Mouse (Mus musculus) lung, postnatal 4 days (tissue): ENCODE results near the gene Wiz.
A peak's percentile ranks its signal among the peaks of the same experiment; 100 is the strongest.

Experiments
- DNase-seq, 2 experiments: peaks; one replicate each; pipeline ENCODE4 v3.0.0; 2021

The Wiz gene

DNA sequence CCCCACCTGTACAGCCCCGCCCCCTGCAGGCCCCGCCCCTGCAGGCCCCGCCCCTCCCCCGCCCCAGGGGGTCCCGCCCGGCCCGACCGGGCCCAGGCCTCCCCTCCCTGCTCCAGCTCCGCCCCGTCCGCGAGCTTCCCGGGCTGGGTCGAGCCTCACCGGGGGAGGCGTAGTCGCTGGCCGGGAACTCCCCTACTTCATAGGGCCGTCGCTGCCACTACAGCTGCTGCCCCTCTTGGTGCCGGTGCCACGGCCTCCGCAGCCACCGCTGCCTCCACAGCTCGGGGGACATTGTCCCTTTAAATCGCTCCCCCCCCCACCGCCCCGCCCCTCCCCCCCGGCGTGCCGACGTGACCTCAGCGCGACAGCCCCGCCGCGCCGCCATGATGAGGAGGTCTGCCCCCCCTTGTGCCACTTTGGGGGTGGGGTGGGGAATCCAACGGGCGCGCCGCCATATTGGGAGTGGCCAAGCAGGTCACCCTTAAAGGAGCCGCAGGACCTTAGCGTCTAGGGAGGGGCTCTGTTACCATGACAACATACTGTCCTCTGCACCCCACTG, at the start of gene Wiz:
Gene Wiz, minus strand, starts transcription at position 339 of the 559 bp plus-strand sequence.
- DNase-seq, result peak; percentile 96

DNA sequence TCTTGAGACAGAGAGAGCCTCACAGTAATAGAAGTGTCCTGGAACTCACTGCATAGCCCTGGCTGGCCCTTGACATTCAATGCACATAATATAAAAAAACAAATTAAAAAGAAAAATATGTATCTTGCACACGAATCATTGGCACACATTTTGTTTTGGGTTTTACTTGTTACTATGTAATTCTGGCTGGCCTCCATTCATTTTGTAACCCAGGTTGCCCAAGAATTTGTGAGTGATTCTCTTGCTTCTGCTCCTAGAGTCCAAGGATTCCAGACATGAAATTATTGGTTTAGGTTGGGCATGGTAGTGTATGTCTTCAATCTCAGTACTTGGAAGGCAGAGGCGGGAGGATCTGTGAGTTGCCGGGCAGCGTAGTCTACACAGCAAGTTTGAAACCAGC, 47.9 kb upstream of the Wiz start:
- DNase-seq, result no peak

DNA sequence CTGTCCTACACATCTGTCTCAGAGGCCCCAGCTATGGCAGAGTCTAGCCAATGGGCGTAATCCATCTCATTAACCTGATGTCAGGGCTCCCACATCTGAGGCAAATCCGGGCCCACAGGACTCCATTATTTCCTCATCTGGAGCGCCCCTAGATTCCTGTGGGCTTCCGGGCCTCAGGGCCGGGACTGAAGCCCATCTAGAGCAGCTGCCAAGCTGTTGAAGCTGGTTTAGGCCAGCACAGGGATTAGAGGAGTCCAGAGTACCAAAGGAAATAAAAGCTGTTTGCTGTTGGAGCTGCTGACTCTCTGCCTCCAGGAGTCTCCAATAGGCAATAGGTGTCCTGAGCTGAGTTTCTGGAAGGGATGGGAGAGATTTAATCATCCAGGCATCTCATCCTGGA, 45.9 kb upstream of the Wiz start:
- DNase-seq, result no peak

DNA sequence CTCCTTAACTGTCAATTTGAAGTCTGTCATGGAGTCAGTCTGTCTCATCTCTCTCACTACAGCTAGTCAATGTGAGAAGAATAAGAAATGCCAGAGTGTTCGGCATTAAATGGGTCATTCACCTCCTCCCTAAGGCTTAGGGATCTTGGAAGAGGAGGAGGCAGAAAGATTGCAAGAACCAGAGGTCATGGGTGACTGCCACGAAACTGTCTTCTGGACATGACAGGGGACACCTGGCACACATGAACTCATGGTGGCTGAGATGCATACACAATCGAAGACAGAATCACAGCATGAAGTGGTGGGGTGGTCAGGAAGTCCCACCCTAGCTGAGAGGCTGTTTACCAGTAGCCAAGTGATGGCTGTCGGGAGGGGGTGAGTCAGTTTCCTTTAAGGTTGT, 45.1 kb upstream of the Wiz start:
- no peak for DNase-seq

DNA sequence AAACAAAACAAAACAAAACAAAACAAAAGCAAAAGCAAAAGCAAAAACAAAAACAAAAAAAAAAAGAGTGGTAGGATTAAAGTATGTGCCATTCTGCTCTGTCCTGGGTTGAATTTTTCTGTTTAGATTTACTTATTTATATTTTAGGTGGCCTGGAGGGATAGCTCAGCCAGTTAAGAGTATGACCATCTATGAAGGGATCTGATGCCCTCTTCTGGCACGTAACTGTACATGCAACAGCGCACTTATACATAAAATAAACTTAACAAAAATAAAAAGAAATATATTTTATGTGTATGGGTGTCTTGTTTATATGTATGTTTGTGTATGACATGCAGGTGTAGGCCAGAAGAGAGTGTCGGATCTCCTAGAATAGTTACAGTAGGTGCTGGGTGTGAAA, 42.7 kb upstream of the Wiz start:
- no peak for DNase-seq

DNA sequence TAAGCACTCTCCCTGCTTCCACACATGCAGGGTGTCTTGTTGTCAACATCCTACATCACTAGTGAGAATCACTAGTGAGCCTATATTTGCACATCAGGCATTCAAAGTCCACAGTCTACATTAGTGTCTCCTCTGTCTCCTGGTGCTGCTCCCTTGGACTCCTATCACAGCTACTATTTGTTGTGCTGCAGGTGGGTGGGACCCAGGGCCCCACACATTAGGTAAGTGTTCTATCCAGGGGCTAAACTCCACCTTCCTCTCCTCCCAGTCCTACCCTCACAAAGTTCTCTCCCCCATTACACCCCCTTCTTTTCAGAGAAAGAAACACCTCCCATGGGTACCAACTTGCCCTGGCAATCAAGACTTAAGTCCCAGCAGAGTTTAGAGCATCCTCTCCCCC, 37.4 kb upstream of the Wiz start:
- DNase-seq, result no peak

DNA sequence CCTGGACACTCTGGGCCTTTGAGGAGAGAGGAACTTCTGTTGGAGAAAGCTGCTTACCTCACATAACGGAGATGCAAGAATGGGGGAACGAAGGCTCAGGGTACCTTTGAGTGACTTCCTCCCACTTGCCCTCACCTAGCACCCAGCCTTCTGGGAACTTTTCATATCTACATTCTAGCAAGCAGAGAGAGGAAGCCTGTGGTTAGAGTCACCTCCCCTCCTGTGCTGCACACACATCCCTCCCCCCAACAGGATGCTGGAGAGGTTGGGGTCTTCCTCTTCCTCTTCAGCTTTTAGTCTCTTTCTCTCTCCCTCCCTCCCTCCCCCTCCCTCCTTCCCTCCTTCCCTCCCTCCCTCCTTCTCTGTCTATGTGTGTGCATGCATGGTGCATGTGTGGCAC, 34.8 kb upstream of the Wiz start, which contains the start of gene Pglyrp2:
Gene Pglyrp2, minus strand, starts transcription at position 134 of the 400 bp plus-strand sequence.
- no peak for DNase-seq

DNA sequence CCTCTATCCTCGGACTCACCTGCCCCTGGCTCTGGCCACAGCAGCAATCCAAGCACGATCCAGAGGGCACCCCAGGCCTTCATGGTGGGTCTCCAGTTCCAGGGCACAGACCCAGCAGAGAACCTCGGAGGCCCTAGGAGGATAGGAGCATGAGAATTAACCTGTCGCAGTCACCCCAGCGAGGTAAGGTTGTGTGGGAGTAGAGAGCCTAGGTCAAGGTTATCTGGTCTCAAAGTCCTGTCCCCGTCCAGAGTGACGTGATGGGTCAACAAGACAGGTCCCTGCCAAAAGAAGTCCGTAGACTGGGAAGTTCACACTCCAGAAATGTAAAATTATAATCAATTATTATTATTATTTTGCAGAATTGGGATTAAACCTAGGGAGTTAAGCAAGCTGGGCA, 31.5 kb upstream of the Wiz start:
- no peak for DNase-seq

DNA sequence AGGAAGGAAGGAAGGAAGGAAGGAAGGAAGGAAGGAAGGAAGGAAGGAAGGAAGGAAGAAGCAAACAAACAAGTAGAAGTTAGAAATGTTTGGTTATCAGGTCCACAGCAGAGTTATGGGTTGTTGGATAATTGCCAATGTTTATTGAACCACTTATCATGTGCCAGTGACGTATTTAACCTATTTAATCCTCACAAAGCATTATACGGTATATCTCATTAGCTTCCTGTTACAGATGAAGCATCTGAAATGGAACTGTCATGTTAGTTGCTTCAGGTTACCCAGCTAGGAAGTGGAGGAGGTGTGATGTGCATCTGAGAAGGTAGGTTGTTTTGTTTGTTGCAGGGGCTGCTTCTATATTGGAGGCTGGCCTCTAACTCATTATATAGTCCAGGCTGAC, 30.8 kb upstream of the Wiz start:
- DNase-seq, result no peak

DNA sequence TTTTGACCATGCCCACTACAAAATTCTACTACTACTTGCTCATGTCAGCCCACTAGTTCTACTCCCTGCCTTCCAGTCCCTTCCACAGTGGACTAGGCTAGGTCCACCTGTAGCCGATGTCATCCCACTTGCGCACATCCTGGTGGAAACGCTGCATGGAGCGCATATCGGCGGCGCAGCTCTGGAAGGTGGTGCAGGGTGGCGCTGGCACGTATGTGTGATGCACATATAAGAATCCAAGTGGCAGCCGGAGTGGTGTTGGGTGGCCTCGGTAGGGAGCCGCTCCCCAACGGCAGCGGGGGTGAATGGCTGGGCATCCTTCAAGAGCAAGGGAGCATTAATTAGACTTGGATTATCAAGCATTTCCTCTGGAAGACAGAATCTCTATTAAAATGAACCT, 27.5 kb upstream of the Wiz start:
- no peak for DNase-seq

DNA sequence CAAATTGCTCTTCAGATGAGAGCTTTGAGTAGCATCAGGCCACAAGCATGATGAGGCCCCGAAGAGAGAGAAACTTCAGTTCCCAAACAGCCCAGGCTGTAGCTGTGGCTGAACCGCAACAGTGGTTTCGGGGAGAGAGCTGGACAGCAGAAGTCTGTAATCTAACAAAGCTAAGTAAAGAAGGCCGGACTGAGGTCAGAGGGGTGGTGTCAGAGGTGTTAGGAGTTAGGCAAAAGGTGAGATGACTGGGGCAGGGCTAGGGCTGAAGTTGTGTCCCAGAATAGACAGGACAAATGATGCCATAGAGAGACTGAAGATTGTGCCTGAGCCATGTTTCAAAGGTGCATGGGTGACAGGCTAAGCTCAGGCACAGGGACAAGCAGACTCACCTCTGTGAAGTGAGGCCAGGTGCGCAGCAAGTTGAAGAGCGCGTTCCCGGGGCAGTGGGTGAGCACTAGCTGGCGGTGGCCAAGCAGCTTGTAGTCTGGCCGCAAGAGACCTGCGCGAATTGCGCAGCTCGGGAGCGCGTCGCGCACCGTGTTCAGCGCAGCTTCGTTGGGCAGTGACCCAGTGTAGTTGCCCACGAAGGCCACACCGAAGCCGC, 26.3 kb upstream of the Wiz start:
- no peak for DNase-seq

DNA sequence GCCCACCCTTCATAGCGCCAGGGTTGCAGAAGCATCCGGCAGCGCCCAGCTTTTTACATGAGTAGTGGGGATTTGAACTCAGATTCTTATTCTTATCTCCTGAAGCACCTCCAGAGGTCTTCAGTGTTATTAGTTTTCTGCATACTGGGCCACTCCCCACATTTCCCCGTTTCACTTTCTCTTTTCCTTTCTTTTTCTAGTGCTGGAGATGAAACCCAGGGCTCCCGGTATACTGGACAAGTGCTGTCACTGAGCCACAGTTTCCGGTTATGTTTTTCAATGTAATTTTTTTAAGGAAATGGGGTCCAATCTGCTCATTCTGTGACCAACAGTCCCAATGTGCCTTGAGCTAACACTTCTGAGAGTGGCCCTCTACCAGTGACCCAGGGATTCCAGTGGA, 22.7 kb upstream of the Wiz start:
- DNase-seq, result no peak

DNA sequence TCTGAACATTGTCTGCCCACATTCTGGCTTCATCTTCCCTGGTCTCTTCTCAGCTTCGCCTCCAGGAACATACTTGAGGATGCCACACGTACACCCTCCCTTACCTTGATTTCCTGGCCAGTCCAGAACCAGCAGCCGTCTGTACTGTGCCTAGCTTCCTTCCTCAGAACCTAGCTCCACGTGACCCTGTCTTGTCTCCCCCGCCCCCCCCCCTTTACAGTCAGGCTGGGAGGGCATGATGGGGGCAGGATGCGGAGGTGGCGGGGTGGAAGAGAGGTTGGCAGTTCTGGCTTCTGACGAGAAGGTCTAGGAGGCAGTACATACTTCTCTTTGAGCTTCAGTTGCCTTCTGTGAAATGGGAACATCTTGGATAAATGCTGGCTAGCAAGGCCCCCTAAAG, 14.2 kb upstream of the Wiz start, which contains the start of gene Rasal3:
Gene Rasal3, minus strand, starts transcription at position 167 of the 400 bp plus-strand sequence.
- no peak for DNase-seq

DNA sequence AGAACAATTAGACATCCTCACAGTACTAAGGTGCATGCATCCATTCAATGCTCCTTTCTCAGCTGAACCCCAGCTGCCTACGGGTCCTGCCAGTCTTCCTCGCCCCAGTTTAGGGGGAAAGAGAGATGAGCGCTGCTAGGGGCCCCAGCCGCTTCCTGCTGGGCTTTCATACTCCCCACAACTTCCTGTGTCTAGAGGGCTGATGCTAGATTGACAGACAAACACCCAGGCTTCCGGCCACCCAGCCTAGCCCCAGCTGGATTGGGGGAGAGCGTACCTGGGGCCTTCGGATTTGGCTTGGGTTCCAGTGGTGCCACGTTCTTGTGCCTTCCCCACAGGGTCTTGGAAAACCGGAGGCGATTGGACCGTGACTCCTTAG, 13.5 kb upstream of the Wiz start:
- peak in 1 of 2 experiments; percentile 35 for DNase-seq

DNA sequence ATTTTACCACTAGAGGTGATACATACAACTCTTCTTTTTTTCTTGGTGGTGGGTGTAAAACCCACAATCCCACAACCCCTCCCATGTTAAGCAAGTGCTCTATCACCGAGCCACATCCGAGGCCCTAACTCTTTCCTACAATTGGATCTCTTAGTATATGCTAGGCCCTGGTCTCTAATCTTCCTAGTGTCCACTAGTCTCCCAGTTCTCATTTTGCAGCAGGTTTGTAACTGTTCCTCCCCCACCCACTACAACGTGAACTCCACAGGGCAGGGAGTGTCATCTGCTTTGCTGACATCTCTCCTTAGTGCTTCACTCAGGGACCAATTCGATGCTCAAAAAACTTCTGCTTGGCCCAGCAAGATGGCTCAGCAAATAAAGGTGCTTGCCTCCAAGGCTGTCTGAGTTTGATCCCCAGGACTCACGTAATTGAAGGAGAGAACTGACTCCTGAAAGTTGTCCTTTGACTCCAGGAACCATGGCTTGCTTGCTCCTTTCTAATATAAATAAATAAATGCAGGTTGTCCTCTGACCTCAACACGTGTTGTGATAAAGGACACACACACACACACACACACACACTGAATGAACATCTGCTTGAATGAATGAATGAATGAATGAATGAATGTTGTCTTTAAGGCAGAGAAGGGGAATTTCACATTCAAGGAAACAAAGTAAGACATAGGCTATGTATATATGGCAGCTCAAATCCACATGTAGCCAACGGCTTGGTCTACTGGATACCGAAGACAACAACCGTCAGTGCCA, 13.0 kb upstream of the Wiz start:
- no peak for DNase-seq

DNA sequence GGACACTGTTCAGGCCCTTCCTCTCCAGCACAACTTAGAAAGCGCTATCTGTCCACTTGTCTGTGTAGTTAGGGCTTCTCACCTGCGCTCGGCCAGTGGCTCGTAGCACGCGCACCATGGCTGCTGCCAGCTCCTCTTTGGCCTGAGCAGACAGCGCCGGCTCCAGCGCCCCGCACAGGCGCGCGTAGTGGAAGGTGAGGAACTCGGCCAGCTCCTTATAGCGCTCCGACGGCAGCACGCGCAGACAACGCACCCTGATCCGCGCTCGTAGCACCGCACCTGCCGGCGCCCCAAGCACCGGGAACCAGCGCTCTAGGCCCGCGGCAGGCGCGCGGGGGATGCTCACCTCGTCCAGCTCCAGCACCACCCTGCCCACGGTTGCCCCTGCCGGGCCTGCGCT, 7.0 kb upstream of the Wiz start:
- DNase-seq, result no peak

DNA sequence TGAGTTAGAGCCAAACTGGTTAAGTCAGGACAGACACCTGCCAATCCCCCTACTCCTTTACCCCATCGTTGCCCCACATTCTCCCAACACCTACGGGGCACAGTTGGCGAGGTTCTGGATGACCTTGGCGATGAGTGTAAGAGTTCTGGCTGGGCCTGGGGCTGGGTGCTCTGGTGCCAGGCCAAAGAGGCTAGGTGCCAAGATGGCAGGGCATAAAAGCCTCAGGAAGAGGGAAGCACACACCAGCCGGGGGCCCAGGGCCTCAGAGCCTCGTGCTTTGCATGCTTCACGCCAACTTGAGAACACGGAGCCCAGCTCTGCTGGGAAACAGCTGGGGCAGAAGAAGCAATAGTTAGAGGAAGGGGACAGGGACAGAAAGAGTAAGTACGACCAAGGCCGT, 4.7 kb upstream of the Wiz start:
- DNase-seq, result no peak

DNA sequence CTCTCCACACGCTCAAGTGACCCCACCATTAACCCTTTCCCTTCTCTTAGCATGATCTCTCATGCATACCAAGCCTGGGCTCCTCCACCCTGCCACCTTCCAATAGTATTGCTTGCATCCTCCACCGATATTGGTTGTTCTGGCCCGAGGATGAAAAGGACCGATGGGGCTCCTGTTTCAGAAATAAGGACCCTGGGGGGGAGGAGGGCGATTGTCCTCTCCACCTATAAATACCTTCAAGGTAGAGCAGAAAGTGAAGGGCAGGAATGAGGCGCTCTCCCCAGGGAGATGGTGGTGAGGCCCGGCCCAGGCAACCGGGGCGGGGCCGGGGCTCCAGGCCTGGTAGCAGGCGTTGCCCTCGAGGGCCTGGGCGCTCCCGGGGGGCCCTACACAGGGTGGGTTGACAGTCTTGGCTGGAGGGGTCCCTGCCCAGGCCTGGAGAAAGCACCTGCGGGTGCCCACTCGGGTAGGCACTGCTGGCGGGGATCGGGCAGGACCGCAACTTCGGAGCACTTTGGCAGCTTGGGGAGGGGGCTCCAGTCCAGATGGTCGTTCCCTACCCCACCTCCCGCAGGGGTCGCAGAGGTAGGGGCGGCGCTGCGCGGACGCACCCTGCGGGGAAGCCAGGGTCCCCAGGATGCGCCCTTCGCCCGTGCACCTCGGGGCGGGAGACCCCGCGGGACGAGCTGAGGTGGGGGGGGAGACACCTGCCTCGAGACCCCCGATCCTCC, 704 bp downstream of the Wiz start:
- DNase-seq, result peak; percentile 48 to 66

DNA sequence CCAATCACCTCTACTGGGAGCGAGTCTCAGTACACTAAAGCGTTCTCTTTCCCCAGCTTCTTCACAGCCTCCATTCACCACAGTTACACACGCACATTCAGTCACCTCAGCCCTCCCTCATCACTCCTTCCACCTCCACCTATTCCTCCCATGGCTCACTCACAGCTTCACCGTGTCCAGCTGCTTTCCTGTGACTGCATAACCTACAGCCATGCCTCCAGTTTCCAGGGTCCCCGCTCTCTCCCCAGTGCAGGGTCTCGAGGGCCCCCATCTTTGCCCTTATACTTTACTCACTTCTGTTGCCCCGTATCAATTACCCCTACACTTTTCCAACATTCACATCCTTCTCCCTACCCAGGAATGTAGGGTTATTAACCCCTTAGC, 1.3 kb downstream of the Wiz start:
- DNase-seq, result no peak

DNA sequence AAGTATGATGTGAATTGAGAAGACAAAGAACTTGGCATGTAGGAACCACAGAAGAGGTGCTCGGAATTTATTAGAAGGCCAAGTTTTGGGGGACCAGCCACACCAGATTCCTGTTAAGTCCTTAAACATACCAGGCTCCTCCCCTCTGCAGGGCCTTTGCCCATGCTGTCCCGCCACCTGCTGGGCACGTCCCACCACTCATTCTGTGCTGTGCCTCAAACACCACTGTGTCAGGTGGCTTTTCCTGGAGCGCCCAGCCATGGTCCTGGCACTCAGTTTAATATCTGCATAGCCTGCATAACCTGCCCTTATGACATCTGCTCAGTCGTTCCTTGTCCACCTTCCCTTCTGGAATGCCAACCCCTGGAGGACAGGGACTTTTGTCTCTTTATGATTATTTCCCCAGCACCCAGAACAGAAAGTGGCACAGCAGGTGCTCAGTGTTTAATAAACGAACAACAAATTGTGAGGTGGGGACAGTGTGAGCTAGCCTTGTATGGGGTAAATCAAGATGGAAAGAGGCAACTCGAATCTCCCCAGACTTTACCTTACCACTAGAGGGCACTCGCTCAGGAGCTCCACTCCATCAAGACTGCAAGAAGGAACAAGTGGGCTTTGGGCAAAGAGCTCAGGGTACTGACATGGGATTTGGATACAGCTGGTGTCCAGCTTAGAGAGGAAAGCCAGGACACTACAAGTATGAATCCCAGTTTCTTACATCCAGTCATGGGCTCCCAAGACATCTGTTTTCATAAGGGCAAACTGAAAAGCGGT, 2.4 kb downstream of the Wiz start:
- peak in 1 of 2 experiments; percentile 56 for DNase-seq

DNA sequence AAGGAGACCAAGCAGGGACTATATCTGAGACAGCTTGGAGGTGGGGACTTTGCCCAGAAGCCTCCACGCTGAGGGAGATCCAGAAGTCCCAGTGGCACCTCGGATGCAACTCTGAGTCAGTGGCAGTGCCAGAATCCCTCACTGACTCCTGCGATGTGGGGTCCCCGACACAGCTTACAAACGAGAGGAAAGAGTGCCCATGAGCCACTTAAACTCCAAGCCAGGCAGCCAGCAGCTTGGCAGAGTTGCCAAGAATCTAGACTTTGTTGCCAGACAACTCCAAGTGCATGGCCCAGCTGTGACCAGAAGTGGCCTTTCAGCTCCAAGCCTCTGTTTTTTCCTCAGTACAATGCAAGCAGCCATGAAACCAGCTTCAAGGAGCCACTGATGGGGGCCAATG, 5.6 kb downstream of the Wiz start:
- DNase-seq, result no peak

DNA sequence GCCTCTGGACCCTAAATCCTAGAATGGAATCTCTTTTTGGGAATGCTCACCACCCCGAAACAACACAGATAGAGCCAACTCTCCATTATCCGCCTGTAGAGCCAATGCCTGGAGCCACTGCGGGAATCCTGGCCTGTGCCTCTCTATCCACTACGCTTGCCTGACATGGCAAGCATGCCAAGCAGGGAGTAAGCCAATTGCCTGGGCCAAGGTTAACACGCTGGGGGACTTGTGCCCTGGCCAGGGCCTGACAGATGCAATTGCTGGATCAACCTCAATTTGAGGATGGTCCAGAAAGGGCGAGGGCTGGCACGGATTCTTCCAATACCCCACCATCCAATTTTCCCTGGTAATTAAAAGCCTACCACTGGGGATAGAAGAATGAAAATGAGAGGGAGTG, 6.7 kb downstream of the Wiz start:
- DNase-seq, result no peak

DNA sequence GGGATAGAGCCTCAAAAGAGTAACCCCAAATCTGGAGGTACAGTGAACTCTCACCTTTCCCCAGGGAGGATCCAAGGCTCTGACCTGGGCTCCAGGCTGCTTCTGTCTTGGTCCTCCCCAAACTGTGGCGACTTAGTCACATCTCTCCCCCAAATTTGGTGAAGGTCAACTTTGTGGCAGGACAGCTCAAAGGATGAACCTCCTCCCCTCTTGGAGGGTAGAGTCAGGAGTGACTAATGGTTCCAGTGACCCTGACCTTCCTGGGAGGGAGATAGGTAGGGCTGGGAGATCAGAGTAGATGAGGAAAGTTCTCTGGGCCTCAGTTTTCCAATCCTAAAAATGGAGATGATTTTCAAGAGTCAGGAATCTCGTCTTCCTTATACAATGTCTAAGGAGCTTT, 10.5 kb downstream of the Wiz start:
- no peak for DNase-seq
